Mouse (Mus musculus): ENCODE measurements at regions not wholly inside any gene's neighbourhood (a gene's known extent, or its start where the extent isn't known, plus 50 kb on each side); places are given as distances from the start of the nearest gene placed in this dataset.

- Histone ChIP-seq H3K9ac (no peak overlapping the region), H3K4me3 (ENCODE audit: low read depth, low read length) (no peak overlapping the region), H3K4me1 (ENCODE audit: insufficient read depth) (no peaks in the 10 kb centered on the region), H3K9me3 (ENCODE audit: low read depth, low read length) (no peaks in the 10 kb centered on the region), H3K4me2 (no peak overlapping the region), H3K36me3 (ENCODE audit: insufficient read depth) (no peaks in the 10 kb centered on the region), H3K27me3 (ENCODE audit: insufficient read depth, low read length) (no peaks in the 10 kb centered on the region), H3K27ac (ENCODE audit: low read depth) (no peak overlapping the region)
- WGBS, result 68% methylated on average over 2 of the region's 2 CpGs
- no peak for TF ChIP-seq CTCF (IDR thresholded peaks at IDR 0.05; ENCODE audit: low read depth)
- ATAC-seq (ENCODE audit: insufficient read depth) (no peak), DNase-seq (no peak)
Measured at GRCm38 (mm10) chr1:28677700-28678099, 102.4 kb downstream of the Gm597 start.

- Histone ChIP-seq H3K9me3 (ENCODE audit: low read depth, low read length) (no peaks in the 10 kb centered on the region), H3K4me1 (ENCODE audit: insufficient read depth) (no peaks in the 10 kb centered on the region), H3K9ac (no peak overlapping the region), H3K36me3 (ENCODE audit: insufficient read depth) (no peaks in the 10 kb centered on the region), H3K4me3 (ENCODE audit: low read depth, low read length) (no peak overlapping the region), H3K4me2 (no peak overlapping the region), H3K27ac (ENCODE audit: low read depth) (no peak overlapping the region), H3K27me3 (ENCODE audit: insufficient read depth, low read length) (no peaks in the 10 kb centered on the region)
- no peak for ATAC-seq (ENCODE audit: insufficient read depth)
- no peak for DNase-seq
- TF ChIP-seq CTCF (IDR thresholded peaks at IDR 0.05; ENCODE audit: low read depth), result no peak
- 19% methylated on average over 1 of the region's 1 CpGs for WGBS
Measured at GRCm38 (mm10) chr1:28675336-28675735, 104.7 kb downstream of the Gm597 start.

GRCm38 (mm10) chr1:28640818-28641217 is 139.2 kb downstream of the Gm597 start:
- Histone ChIP-seq H3K9ac (no peak overlapping the region), H3K4me3 (ENCODE audit: low read depth, low read length) (no peak overlapping the region), H3K27me3 (ENCODE audit: insufficient read depth, low read length) (no peaks in the 10 kb centered on the region), H3K4me1 (ENCODE audit: insufficient read depth) (no peaks in the 10 kb centered on the region), H3K36me3 (ENCODE audit: insufficient read depth) (no peaks in the 10 kb centered on the region), H3K27ac (ENCODE audit: low read depth) (no peak overlapping the region), H3K4me2 (no peak overlapping the region), H3K9me3 (ENCODE audit: low read depth, low read length) (no peaks in the 10 kb centered on the region)
- ATAC-seq (ENCODE audit: insufficient read depth), result no peak
- DNase-seq, result no peak
- no peak for TF ChIP-seq CTCF (IDR thresholded peaks at IDR 0.05; ENCODE audit: low read depth)
- WGBS, result 82% methylated on average over 4 of the region's 4 CpGs

GRCm38 (mm10) chr1:28622745-28623144 is 157.3 kb downstream of the Gm597 start:
- DNase-seq (peak; percentile 5), ATAC-seq (ENCODE audit: insufficient read depth) (no peak)
- Histone ChIP-seq H3K27me3 (ENCODE audit: insufficient read depth, low read length) (no peaks in the 10 kb centered on the region), H3K9ac (no peak overlapping the region), H3K9me3 (ENCODE audit: low read depth, low read length) (no peaks in the 10 kb centered on the region), H3K27ac (ENCODE audit: low read depth) (no peak overlapping the region), H3K4me1 (ENCODE audit: insufficient read depth) (no peaks in the 10 kb centered on the region), H3K4me3 (ENCODE audit: low read depth, low read length) (no peak overlapping the region), H3K4me2 (no peak overlapping the region), H3K36me3 (ENCODE audit: insufficient read depth) (no peaks in the 10 kb centered on the region)
- TF ChIP-seq CTCF (IDR thresholded peaks at IDR 0.05; ENCODE audit: low read depth), result no peak
- WGBS, result 86% methylated on average over 9 of the region's 9 CpGs

GRCm38 (mm10) chr1:28602383-28602782 is 177.7 kb downstream of the Gm597 start:
- H3K4me3 ChIP-seq (ENCODE audit: low read depth, low read length), result no peak overlapping the region
- no peak overlapping the region for H3K4me2 ChIP-seq
- 32% methylated on average over 1 of the region's 1 CpGs for WGBS
- H3K9me3 ChIP-seq (ENCODE audit: low read depth, low read length), result no peaks in the 10 kb centered on the region
- no peaks in the 10 kb centered on the region for H3K27me3 ChIP-seq (ENCODE audit: insufficient read depth, low read length)
- H3K4me1 ChIP-seq (ENCODE audit: insufficient read depth), result no peaks in the 10 kb centered on the region
- H3K27ac ChIP-seq (ENCODE audit: low read depth), result no peak overlapping the region
- ATAC-seq (ENCODE audit: insufficient read depth) (no peak), DNase-seq (peak; percentile 55)
- no peaks in the 10 kb centered on the region for H3K36me3 ChIP-seq (ENCODE audit: insufficient read depth)
- TF ChIP-seq CTCF (IDR thresholded peaks at IDR 0.05; ENCODE audit: low read depth), result no peak
- H3K9ac ChIP-seq, result no peak overlapping the region

- DNase-seq, result no peak
- Histone ChIP-seq H3K4me3 (ENCODE audit: low read depth, low read length) (no peak overlapping the region), H3K27me3 (ENCODE audit: insufficient read depth, low read length) (no peaks in the 10 kb centered on the region), H3K9me3 (ENCODE audit: low read depth, low read length) (no peaks in the 10 kb centered on the region), H3K9ac (no peak overlapping the region), H3K4me2 (no peak overlapping the region), H3K36me3 (ENCODE audit: insufficient read depth) (no peaks in the 10 kb centered on the region), H3K27ac (ENCODE audit: low read depth) (no peak overlapping the region), H3K4me1 (ENCODE audit: insufficient read depth) (no peaks in the 10 kb centered on the region)
- ATAC-seq (ENCODE audit: insufficient read depth), result no peak
- TF ChIP-seq CTCF (IDR thresholded peaks at IDR 0.05; ENCODE audit: low read depth), result no peak
- whole genome bisulfite sequencing, result 77% methylated on average over 11 of the region's 11 CpGs
Measured at GRCm38 (mm10) chr1:28565383-28566154, 214.5 kb downstream of the Gm597 start.

GRCm38 (mm10) chr1:28563894-28564293 is 216.2 kb downstream of the Gm597 start:
- WGBS, result 58% methylated on average over 3 of the region's 3 CpGs
- TF ChIP-seq CTCF (IDR thresholded peaks at IDR 0.05; ENCODE audit: low read depth), result no peak
- Histone ChIP-seq H3K27ac (ENCODE audit: low read depth) (no peak overlapping the region), H3K4me3 (ENCODE audit: low read depth, low read length) (no peak overlapping the region), H3K4me2 (no peak overlapping the region), H3K27me3 (ENCODE audit: insufficient read depth, low read length) (no peaks in the 10 kb centered on the region), H3K9ac (no peak overlapping the region), H3K9me3 (ENCODE audit: low read depth, low read length) (no peaks in the 10 kb centered on the region), H3K4me1 (ENCODE audit: insufficient read depth) (no peaks in the 10 kb centered on the region), H3K36me3 (ENCODE audit: insufficient read depth) (no peaks in the 10 kb centered on the region)
- DNase-seq (no peak), ATAC-seq (ENCODE audit: insufficient read depth) (no peak)
